Mouse (Mus musculus) liver, embryonic 14.5 days (tissue): ENCODE measurements around the gene Pum1. TPM values are rescaled to one million over a fixed set of nuclear protein-coding genes. Genes with fewer than 3 reads are reported as not detected.
"Not testable (repeated sequence)": the region's sequence is repeated elsewhere in the genome, so short reads cannot be mapped to it uniquely, and the experiment has no call there.

Source experiments
- ATAC-seq: fragments of 200-750 bp; cut with Nextera tagmentation; 2 replicates; pipeline ENCODE4 v1.8.0; 2017; ENCODE audit warnings: moderate number of reproducible peaks, mild to moderate bottlenecking, moderate library complexity; ENCODE audit not compliant: insufficient read depth
- DNase-seq, 3 experiments: peaks; one replicate each; pipeline ENCODE4 v3.0.0-alpha.2; 2012 to 2013; ENCODE audit warnings: low read depth in 3 of 3, low spot score in 3 of 3
- H3K27ac ChIP-seq: fragments of 300-500 bp; sonication (generic); 2 replicates; pipeline ENCODE4 v1.5.1; 2014; ENCODE audit warnings: moderate library complexity, mild to moderate bottlenecking, control low read depth, inconsistent platforms
- H3K27me3 ChIP-seq: fragments of 300-500 bp; sonication (generic); 2 replicates; pipeline ENCODE4 v1.6.1; 2014; ENCODE audit warnings: mild to moderate bottlenecking, low read length, moderate library complexity; ENCODE audit not compliant: control insufficient read depth, insufficient read depth
- H3K36me3 ChIP-seq: fragments of 300-500 bp; sonication (generic); replicated peaks from 2 replicates; pipeline ENCODE4 v1.6.1; 2014; ENCODE audit warnings: low read depth; ENCODE audit not compliant: control insufficient read depth, insufficient read depth
- H3K4me1 ChIP-seq, 2 experiments: fragments of 200-500 bp in 1 of 2; fragments of 300-500 bp in 1 of 2; sonication (generic) in 1 of 2; replicated peaks; 2 replicates each; pipeline ENCODE4 v1.6.1; 2012 to 2014; ENCODE audit warnings: antibody characterized with exemption in 1 of 2, inconsistent platforms in 1 of 2, low read length in 1 of 2; ENCODE audit not compliant: control insufficient read depth in 2 of 2, insufficient read depth in 2 of 2
- H3K4me2 ChIP-seq: fragments of 300-500 bp; sonication (generic); 2 replicates; pipeline ENCODE4 v1.6.1; 2014; ENCODE audit warnings: low read depth, mild to moderate bottlenecking, control low read depth, moderate library complexity
- H3K4me3 ChIP-seq, 2 experiments: fragments of 200-500 bp in 1 of 2; fragments of 300-500 bp in 1 of 2; sonication (generic) in 1 of 2; 2 replicates each; pipeline ENCODE4 v1.5.1; 2012 to 2014; ENCODE audit warnings: low read depth in 2 of 2, low read length in 2 of 2, mild to moderate bottlenecking in 2 of 2, control low read depth in 1 of 2, inconsistent platforms in 1 of 2, moderate library complexity in 1 of 2; ENCODE audit not compliant: insufficient read depth in 1 of 2
- H3K9ac ChIP-seq: fragments of 300-500 bp; sonication (generic); replicated peaks from 2 replicates; pipeline ENCODE4 v1.6.1; 2014; ENCODE audit warnings: mild to moderate bottlenecking, control low read depth, moderate library complexity
- H3K9me3 ChIP-seq: fragments of 300-500 bp; sonication (generic); 2 replicates; pipeline ENCODE4 v1.6.1; 2016; ENCODE audit warnings: low read length, mixed read lengths; ENCODE audit not compliant: control insufficient read depth
- CTCF ChIP-seq: IDR thresholded peaks from 2 replicates; pipeline ENCODE4 v1.5.1; 2016; ENCODE audit warnings: antibody characterized with exemption, low read depth, control low read depth
- EP300 ChIP-seq: IDR thresholded peaks from 2 replicates; pipeline ENCODE4 v1.6.1; 2016; ENCODE audit warnings: antibody characterized with exemption, low read depth
- WGBS: fragments of 180-500 bp; shearing (Covaris S2); extraction: QIAGEN DNeasy Blood & Tissue Kit; methylation state at CpG from one replicate; pipeline ENCODE4 v1.1.7; 2014; ENCODE audit not compliant: insufficient replicate concordance; 5-methylcytosine and 5-hydroxymethylcytosine counted together
- polyA plus RNA-seq, 2 experiments: library from polyadenylated mRNA; depleted of rRNA in 1 of 2; stranded (reverse) in 1 of 2; unstranded in 1 of 2; fragments of >200 nt; fragmentation: Nextera tagmentation in 1 of 2; extraction: Ambion mirVana in 1 of 2; gene quantifications; 2 replicates each; pipeline versions ENCODE4 v1.2.1 to v1.2.3; 2012 to 2014

The Pum1 gene
- polyA plus RNA-seq, 2 experiments = 17.9 to 23.1 TPM

DNA sequence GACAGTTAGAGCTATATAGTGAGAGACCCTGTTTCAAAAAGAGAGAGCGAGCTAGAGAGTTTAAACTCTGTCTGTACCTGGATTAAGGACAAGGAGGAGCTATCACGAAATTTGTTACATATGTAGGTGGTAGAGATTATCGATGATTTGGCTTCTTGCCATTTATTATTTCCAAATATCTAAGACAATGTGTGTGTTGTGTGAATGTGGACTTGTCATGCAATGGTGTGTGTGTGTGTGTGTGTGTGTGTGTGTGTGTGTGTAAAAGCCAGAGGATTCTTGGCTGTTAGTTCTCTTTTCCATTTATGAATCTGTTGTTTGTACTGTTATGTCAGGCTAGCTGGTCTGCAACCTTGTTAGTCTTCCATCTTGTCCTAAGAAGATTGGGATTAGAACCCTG, 15.0 kb downstream of the Pum1 start:
- no peak for DNase-seq
- Histone ChIP-seq H3K4me2 (no peak overlapping the region), H3K9me3 (no peaks in the 10 kb centered on the region), H3K9ac (no peak overlapping the region), H3K36me3 (peaks cover 70% of the 10 kb centered on the region), H3K27me3 (no peaks in the 10 kb centered on the region), H3K27ac (no peak overlapping the region), H3K4me3 (no peak overlapping the region), H3K4me1 (peaks cover 5 to 10% of the 10 kb centered on the region in 2 experiments)
- no peak for TF ChIP-seq EP300
- TF ChIP-seq CTCF = no peak
- ATAC-seq = no peak
- 86% methylated on average over 3 of the region's 3 CpGs for WGBS

DNA sequence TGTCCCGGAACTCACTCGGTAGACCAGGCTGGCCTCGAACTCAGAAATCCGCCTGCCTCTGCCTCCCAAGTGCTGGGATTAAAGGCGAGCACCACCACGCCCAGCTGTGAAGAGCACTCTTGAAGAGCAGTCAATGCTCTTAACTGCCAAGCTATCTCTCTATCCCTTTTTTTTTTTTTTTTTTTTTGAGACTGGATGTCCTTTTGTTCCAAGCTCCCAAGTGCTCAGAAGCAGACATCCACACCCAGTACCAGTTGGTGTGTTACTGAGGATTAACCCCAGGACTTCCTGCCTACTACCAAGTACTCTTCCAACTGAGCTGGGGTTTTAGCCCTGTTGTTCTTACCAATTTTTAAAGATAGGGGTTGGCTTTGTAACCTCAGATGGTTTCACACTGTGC, 17.6 kb downstream of the Pum1 start:
- WGBS = 90% methylated on average over 6 of the region's 6 CpGs
- H3K27me3 ChIP-seq = no peaks in the 10 kb centered on the region

DNA sequence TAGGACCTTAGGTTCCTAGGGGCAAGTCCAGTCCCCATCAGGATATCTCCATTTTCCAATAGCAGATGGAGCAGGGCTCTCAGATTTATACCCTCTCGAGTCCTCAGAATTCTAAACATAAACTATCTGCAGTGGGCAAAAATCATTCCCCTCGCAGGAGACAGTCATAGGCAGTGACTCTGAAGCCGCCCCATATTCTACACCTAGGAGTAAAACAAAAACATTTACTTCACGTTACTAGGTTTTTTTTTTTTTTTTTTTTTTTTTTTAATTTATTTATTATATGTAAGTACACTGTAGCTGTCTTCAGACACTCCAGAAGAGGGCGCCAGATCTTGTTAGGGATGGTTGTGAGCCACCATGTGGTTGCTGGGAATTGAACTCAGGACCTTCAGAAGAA, 19.9 kb downstream of the Pum1 start:
- not testable (repeated sequence) for H3K27me3 ChIP-seq, H3K27ac ChIP-seq, H3K9ac ChIP-seq, H3K4me2 ChIP-seq, ATAC-seq, H3K4me1 ChIP-seq, H3K9me3 ChIP-seq, H3K4me3 ChIP-seq, DNase-seq
- 89% methylated on average over 4 of the region's 5 CpGs for WGBS
- peaks cover 48% of the 10 kb centered on the region for H3K36me3 ChIP-seq
- 0 out of 2 replicates have a peak, but pooled peaks have one; percentile 4 for TF ChIP-seq CTCF

More for the DNA sequence above, 17.6 kb downstream of the Pum1 start:
- no peak overlapping the region for H3K9ac ChIP-seq
- peaks cover 5 to 14% of the 10 kb centered on the region in 2 experiments for H3K4me1 ChIP-seq
- H3K36me3 ChIP-seq = peaks cover 54% of the 10 kb centered on the region
- H3K9me3 ChIP-seq = no peaks in the 10 kb centered on the region
- H3K4me3 ChIP-seq = no peak overlapping the region
- no peak overlapping the region for H3K4me2 ChIP-seq
- DNase-seq = no peak
- no peak for ATAC-seq
- TF ChIP-seq CTCF (no peak), EP300 (no peak)
- H3K27ac ChIP-seq = no peak overlapping the region

DNA sequence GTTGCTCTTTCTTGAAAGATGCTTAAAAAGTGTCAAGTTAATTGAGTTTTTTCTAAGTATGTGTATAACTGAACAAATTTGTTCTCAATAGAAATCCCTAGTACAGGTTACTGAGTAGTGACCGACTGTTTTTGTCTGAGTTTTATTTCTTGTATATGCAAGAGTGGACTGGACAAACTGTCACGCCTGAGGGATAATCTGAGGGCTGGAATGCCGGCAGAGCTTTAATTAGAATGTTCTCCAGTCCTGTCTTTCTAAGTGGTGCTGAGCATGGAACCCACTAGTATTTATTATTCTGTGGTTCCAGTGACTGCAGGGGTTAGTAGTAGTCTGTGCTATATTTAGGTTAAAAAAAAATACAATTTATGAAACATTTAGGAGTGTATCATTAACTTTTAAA, 30.8 kb downstream of the Pum1 start:
- Histone ChIP-seq H3K9me3 (no peaks in the 10 kb centered on the region), H3K27me3 (no peaks in the 10 kb centered on the region), H3K4me3 (no peak overlapping the region), H3K36me3 (peaks cover 24% of the 10 kb centered on the region), H3K4me1 (peaks cover 12 to 14% of the 10 kb centered on the region in 2 experiments), H3K27ac (no peak overlapping the region), H3K4me2 (no peak overlapping the region), H3K9ac (no peak overlapping the region)
- TF ChIP-seq EP300 = no peak
- ATAC-seq = no peak
- WGBS = 81% methylated on average over 3 of the region's 3 CpGs
- no peak for DNase-seq

GRCm38 (mm10) chr4:130694982-130695381, 31.9 kb downstream of the Pum1 start:
- DNase-seq (no peak), ATAC-seq (peak; percentile 64; the same call in 1 of the 2 replicates)
- H3K4me1 ChIP-seq = peaks cover 14 to 17% of the 10 kb centered on the region in 2 experiments
- H3K4me2 ChIP-seq = 0 out of 2 replicates have a peak overlapping the region, but pooled peaks have one; percentile 8
- peak overlapping the region; percentile 37 for H3K27ac ChIP-seq
- peaks cover 25% of the 10 kb centered on the region for H3K36me3 ChIP-seq
- H3K4me3 ChIP-seq = no peak overlapping the region
- 72% methylated on average over 3 of the region's 3 CpGs for WGBS
- TF ChIP-seq CTCF = no peak
- no peak for TF ChIP-seq EP300
- H3K9me3 ChIP-seq = no peaks in the 10 kb centered on the region
- no peaks in the 10 kb centered on the region for H3K27me3 ChIP-seq
- H3K9ac ChIP-seq = 0 out of 2 replicates have a peak overlapping the region, but pooled peaks have one; percentile 5
